Mouse (Mus musculus): ENCODE data around the gene Otulin.

DNA sequence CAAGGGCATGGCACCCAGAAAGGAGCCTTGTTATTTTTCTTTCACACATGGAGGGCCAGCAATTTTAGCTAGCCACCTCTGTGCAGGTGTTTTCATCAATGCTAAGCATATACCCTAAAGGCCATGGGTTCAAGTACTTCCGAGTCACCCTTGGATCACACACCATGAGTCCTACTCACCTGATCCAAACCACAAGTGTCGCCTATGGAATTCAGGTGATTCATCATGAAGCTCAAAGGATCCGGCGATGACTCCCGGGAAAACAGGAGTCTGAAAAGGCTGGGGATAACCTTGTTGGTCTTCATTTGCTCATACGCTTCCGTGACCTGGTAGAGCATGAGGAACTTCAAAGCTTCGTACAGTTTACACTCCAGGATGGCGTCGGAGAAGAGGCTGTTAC, 27.4 kb upstream of the Otulin start:
- TF ChIP-seq CTCF (conservative IDR thresholded peaks at IDR 0.05; ENCODE audit: low read length), result no peak
- no peak for TF ChIP-seq NANOG (IDR thresholded peaks at IDR 0.05; ENCODE audit: borderline replicate concordance, low read length)

Data from E14TG2a.4 (cell line).